Mouse (Mus musculus) spleen, adult 18-20 months (tissue): ENCODE results near the gene Bmp4.

Experiments used
- DNase-seq, 2 experiments: peaks; one replicate each; pipeline ENCODE4 v3.0.0; 2022; ENCODE audit warnings: mixed read lengths in 2 of 2

The Bmp4 gene

DNA sequence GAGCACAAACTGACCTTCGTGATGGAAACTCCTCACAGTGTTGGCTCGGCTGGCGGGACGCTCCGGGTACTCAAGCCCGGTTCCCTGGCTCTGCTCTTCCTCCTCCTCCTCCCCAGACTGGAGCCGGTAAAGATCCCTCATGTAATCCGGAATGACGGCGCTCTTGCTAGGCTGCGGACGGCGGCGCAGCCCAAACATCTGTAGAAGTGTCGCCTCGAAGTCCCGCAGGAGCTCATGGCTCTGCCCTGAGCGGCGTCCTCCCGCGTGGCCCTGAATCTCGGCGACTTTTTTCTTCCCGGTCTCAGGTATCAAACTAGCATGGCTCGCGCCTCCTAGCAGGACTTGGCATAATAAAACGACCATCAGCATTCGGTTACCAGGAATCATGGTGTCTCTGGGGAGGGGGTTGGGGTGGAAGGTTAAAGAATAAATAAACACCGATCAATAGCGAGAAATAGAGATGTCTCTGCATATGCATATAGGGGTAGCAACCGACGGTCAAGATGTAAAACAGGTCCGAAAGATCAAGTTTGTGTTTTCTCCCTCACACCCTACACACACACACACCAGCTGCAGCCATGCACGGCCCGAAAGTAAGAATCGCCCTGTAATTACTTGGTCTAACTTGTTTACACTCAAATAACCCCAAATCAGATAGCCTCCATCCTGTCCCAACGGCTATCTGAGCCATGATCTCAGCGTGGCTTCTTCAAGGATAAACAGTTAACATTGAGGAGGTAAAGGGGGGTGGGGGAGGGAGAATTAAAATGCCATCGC is 4.6 kb downstream of the Bmp4 start:
- no peak for DNase-seq

DNA sequence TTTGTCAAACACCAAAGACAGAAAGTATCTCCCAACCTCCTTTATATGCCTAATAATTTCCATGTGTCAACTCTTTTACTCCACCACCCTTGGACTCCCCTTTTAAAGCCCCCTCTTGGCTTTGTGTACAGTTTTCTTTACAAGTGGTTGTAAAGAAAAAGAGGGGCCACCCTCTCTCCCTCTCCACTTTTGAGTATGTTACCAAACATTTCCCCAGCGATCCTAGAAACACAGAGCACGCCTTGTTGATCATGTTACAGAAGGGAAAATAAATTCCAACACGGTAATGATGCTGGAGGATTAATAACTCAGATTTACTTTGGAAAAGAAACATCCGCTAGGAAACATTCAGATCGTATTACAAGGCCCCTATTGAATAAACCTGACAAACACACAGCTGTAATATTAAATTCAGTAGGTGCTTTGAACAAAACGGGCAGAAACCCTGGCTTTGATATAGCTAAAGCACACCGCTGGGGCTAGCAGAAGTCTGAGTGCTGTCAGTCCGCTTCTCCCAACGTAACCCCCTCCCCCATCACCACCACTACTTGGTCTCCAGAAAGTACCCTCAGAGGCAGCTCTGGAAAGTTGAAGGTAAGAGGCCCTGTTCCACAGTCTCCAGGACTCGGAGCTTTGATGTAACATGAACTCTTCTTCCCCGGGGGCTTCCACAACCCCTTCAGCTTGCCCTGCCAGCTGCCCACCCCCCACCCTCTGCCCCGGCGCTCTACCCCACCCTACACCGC is 5.3 kb downstream of the Bmp4 start:
- DNase-seq, result no peak

DNA sequence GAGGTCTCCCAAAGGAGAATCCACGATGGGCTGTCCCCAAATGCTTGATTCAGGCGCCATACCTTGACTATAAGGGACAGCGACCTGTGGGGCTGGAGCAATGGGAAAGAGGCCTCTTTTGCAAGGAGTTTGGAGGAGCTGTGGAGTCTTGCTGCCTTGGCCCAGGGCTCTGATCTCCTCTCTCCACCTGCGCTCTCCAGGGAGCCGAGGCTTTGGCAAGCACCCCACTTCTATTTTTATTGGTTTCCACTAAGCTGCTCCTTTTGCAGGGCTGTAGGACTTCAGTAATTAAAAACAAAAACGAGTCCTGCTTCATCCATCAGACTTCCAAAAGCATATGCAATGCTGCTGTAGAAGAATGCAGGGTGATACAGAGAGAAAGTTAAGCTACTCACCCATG is 9.0 kb downstream of the Bmp4 start:
- DNase-seq, result no peak

DNA sequence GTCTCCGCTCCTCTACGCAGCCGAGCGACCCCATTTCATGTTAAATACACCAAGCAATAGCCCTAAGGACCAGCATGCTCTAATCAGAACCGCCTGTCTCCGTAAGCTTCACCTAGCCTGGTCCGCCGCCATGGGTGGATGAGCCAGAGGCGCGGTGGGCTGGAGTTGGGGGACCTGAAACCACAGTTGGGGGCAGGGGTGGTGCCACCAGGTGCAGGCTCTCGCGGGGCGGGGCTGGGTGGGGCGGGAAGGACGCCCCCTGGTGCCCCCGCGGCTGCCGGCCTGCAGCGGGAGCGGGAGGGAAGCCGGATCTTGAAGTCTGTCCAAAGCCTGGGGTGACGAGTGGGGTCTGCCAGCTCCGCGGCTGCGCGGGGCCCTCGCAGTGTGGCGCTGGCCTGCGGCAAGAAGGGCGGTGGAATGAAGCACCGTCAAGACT is 10.2 kb downstream of the Bmp4 start:
- DNase-seq, result no peak

DNA sequence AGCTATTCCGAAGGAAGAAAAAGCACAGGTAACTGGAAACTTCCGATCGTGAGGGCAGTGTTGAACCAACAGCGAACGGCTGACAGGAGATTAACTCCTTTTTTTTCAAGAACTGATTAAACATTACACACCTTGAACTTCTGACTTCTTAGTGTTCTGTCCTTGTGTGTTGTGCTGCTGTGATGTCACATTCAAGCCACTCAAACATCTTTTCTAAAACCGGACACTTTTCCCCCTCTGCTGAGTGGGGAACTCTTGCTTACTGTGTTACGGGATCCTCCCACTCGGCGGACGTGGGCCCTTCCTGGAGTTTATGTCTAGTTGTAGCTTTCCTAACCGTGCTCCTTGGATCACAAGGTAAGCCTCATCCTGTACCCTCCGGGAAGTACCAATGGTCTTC is 11.2 kb downstream of the Bmp4 start, which contains the start of gene Gm15217:
Gene Gm15217, plus strand, starts transcription at position 130 of the 400 bp plus-strand sequence.
- no peak for DNase-seq

DNA sequence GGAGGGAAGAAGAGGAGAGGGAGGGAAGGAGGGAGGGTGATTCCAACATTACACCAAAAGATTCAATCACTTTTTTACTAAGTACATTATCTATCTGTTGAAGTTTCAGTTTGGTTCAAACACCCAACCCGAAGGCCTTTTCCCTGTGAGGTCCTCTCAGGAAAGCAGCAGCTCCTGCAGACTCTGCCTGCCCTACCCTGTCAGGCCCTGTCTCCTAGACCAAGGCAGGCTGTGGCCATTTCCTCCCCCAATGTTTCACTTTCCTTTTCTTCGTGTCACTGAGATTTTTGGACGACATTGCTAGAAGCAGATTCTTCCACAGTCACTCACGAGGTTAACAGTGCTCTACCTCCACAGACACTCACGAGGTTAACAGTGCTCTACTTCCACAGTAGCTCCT is 14.7 kb downstream of the Bmp4 start:
- DNase-seq, result no peak

DNA sequence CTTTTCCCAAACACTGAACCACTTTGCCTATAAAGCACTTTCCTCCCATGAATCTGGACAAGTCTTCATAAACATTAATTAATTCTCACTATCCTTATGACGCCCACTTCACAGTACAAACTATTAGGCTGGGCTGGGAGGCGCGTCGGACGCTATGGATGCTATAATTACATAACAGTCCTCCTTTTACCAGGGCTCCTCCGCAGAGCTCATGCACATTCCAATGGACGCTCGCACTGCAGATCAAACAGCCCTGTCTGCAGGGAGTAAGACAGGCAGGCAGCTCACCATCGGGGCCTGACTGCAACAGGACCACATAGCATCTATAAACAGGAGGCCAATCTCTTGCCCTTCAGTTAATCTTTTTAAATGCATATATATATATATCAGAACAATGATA is 18.0 kb downstream of the Bmp4 start:
- no peak for DNase-seq

DNA sequence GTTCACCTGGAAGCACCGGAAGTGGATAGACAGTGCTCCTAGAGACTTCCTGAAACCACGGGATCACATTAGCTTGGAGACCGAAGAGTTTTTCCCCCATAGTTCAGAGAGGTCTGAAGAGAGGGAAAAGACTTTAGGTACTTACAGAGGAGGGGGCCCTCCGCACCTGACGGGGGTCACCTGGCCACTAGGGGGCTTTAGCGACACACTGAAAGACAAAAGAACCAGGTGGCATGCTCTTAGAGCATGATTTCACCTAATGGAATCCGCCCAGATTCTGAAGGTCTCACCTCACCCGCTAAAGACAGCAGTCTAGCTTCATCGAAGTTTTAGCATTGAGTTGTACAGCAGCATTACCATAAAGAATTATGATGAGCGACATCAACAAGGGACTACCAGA is 27.3 kb downstream of the Bmp4 start:
- DNase-seq, result no peak

DNA sequence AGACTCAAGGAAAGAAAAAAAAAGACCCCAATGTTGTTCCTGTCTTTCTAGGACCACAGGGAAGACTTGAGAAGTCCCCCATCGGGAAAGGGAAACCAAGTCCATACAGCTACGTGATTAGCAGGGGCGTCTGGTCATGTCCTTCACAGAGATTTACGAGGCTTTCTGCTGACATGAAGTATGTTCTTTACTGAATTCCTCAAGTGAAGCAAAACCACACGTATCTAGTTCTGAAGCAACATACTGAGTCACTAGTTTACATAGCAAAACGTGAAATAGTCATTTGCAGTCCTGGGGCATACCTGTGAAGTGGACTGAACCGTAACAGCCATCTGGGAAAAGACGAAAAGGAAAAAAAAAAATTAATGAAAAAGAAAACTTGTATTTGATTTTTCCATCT is 32.8 kb downstream of the Bmp4 start:
- DNase-seq, result no peak

DNA sequence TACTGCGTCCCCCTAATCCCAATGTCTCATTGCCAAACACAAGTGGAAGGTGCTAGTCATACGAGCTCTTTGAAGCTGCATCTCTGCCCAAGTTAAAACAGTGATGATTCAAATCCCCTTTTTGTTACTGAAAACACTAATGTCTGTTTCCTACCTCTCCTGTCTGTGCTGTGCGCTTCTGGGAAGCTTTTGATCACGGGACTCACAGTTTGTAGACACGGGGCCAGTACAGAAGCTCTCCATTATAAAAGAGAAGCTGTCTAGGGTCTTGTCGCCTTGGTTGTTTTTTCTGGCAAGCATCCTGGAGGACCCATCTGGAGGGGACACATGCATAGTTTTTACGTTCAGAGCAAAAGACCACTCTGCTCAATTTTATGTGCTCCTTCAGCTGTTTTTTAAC is 33.2 kb downstream of the Bmp4 start:
- DNase-seq, result no peak

DNA sequence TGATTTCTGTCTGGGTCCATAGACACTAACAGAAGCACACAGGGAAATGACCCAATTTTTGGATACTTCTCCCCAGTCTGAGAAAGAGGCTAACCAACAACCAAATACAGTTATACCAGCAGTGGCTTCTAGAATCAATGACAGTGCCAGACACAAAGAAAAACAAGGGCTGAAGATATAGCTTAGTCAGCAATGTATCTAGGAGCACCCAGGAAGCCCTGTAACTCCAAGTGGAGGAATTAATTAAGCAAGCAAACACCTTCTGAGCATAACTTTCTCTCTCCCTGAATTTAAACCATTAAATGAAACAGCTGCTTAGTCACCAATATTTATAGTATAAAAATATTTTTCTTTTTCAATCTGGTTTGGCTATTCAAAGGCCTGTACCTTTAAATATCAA is 45.7 kb downstream of the Bmp4 start:
- no peak for DNase-seq

DNA sequence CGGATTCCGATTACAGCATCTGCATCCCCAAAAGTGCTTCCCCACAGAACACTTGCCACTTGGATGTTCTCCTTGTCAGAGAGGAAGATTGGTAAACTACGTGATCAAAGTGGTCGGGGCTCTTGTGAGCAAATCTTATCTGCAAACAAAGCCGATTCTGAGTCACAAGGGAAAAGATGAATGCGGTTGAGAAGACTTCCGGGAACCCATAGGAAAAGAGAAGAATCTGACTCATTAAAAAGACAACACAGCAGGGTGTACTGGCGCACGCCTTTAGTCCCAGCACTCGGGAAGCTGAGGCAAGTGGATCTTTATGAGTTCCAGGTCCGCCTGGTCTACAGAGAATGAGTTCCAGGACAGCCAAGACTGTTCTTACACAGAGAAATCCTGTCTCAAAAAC is 51.7 kb downstream of the Bmp4 start:
- no peak for DNase-seq
